Mouse (Mus musculus) hindbrain, embryonic 10.5 days (tissue): ENCODE results near the gene Myb. TPM values are rescaled to one million over a fixed set of nuclear protein-coding genes. Genes with fewer than 3 reads are reported as not detected.
A peak's percentile ranks its signal among the peaks of the same experiment; 100 is the strongest.

ENCODE experiments used
- DNase-seq: peaks from one replicate; pipeline ENCODE4 v3.0.0-alpha.2; 2017; ENCODE audit warnings: low spot score
- H3K27ac ChIP-seq: fragments of 300-500 bp; sonication (generic); 2 replicates; pipeline ENCODE4 v1.5.1; 2016; ENCODE audit warnings: mild to moderate bottlenecking, moderate library complexity
- H3K27me3 ChIP-seq: fragments of 300-500 bp; sonication (generic); 2 replicates; pipeline ENCODE4 v1.6.1; 2016; ENCODE audit warnings: mild to moderate bottlenecking; ENCODE audit not compliant: poor library complexity, insufficient read depth, severe bottlenecking
- H3K36me3 ChIP-seq: fragments of 300-500 bp; sonication (generic); 2 replicates; pipeline ENCODE4 v1.6.1; 2016; ENCODE audit warnings: mild to moderate bottlenecking, moderate library complexity
- H3K4me1 ChIP-seq: fragments of 300-500 bp; sonication (generic); replicated peaks from 2 replicates; pipeline ENCODE4 v1.6.1; 2016; ENCODE audit warnings: mild to moderate bottlenecking
- H3K4me3 ChIP-seq: fragments of 300-500 bp; sonication (generic); 2 replicates; pipeline ENCODE4 v1.5.1; 2016; ENCODE audit warnings: mild to moderate bottlenecking, moderate library complexity
- H3K9me3 ChIP-seq: fragments of 300-500 bp; sonication (generic); 2 replicates; pipeline ENCODE4 v1.6.1; 2016; ENCODE audit warnings: mild to moderate bottlenecking, moderate library complexity
- WGBS: fragments of 180-500 bp; shearing (Covaris S2); methylation state at CpG from one replicate; pipeline ENCODE4 v1.1.7; 2016; 5-methylcytosine and 5-hydroxymethylcytosine counted together
- polyA plus RNA-seq: library from polyadenylated mRNA; unstranded; fragments of >200 nt; fragmentation: Nextera tagmentation; extraction: Ambion mirVana; gene quantifications from 2 replicates; pipeline ENCODE4 v1.2.1, GENCODE M21; 2016

The Myb gene
- polyA plus RNA-seq, 1 experiment from 2014 or later = 4.3 TPM

DNA sequence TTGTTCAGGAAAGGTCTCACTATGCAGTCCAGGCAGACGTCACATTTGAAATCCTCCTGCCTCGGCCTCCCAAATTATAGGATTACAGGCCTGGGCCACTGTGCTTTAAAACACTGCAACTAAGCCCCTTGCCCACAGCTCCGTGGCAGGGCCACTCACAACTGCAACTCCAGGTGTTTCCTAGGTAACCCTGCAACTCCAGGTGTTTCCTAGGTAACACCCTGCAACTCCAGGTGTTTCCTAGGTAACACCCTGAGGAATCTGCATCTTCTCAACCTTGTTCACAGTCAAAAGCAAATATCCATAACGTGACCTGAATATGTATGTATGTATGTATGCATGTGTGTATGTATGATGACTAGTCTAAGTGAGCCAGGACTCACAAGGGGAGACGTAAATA is 75.7 kb downstream of the Myb start:
- WGBS = 86% methylated on average over 5 of the region's 5 CpGs
- Histone ChIP-seq H3K27ac (no peak overlapping the region), H3K4me1 (peaks cover 44% of the 10 kb centered on the region), H3K4me3 (no peak overlapping the region), H3K36me3 (no peaks in the 10 kb centered on the region), H3K9me3 (no peaks in the 10 kb centered on the region), H3K27me3 (peaks cover 42% of the 10 kb centered on the region)
- no peak for DNase-seq

DNA sequence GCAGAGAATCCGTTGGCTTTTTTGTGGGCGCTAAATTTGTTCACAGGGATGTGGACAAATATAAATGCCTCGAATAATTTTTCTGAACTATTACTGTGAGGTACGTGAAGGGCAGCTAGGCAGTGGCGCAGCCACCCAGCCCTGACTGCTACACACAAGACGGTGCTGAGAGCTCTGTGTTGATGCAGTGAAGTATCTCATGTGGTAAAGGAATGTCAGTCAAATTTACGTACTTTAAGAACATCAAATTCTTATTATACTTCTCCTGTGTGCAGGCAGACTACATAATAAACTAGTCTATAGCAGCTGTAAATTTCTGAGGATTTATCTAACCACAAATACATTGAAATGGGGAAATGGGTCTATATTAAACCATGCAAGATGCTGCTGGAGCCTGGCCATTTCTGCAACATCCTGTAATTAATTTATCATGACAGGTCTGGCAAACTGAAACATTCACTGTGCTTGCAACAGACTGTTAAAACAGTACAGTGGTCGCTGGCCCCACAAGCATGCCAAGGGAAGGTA is 77.3 kb downstream of the Myb start:
- peaks cover 36% of the 10 kb centered on the region; the same call in 1 of the 2 replicates for H3K27me3 ChIP-seq
- 73% methylated on average over 8 of the region's 8 CpGs for WGBS

DNA sequence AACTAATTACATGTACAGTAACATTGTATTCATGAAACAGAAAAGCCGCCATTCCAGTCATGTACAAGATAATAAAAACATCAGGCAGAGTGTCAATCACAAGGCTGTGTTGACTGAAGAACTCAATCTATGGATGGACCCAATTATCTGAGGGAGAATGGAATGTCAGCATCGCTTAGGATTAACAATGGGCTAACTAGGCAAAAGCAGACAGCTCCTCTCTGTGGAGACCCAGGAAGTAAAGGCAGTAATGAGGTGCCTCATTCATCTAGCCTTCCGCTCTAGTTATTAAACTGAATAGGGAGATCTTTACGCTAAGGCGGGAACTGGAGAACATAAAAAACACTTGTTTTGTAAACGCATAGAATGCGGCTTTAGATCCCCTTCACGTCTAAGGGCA is 78.3 kb downstream of the Myb start:
- H3K27ac ChIP-seq = peak overlapping the region; percentile 26; the same call in 1 of the 2 replicates
- peaks cover 34% of the 10 kb centered on the region for H3K4me1 ChIP-seq
- H3K27me3 ChIP-seq = peaks cover 36% of the 10 kb centered on the region; the same call in 1 of the 2 replicates
- no peaks in the 10 kb centered on the region for H3K9me3 ChIP-seq
- WGBS = 32% methylated on average over 8 of the region's 8 CpGs
- DNase-seq = no peak
- 0 out of 2 replicates have a peak, but pooled peaks cover 1% of the 10 kb centered on the region for H3K36me3 ChIP-seq
- H3K4me3 ChIP-seq = no peak overlapping the region

More for the DNA sequence above, 77.3 kb downstream of the Myb start:
- no peaks in the 10 kb centered on the region for H3K9me3 ChIP-seq
- no peak overlapping the region for H3K4me3 ChIP-seq
- no peaks in the 10 kb centered on the region for H3K36me3 ChIP-seq
- H3K4me1 ChIP-seq = peaks cover 44% of the 10 kb centered on the region
- peak overlapping the region; percentile 16; the same call in 1 of the 2 replicates for H3K27ac ChIP-seq
- no peak for DNase-seq

DNA sequence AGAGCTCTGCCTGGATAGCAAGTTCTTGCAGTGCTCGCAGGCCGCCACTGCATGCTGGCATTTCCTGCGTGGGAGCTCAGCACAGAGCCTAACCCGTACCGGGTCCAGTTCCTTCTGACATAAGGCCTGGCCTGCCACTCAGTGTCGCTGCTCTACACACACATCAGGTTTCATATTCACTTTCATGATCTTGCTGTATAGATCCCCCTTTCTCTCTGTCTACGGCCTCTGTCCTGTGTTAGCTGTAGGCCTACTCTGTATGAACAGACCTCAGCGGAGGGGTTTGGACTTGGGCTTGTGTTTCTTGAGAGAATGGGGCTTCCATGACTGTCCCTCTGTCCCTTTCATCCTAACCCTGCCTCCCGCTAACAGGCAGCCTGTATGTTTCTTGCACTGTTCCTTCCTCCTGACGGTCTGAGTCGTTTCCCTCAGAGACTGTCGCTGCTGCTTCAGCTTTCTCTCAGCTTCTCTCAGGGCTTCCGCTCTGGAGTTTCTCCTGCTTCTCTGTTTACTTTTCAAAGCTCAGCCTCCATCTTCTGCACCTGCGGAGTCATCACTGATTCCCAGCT is 83.5 kb downstream of the Myb start:
- WGBS = 78% methylated on average over 14 of the region's 14 CpGs
- no peak overlapping the region for H3K27ac ChIP-seq
- no peak for DNase-seq

DNA sequence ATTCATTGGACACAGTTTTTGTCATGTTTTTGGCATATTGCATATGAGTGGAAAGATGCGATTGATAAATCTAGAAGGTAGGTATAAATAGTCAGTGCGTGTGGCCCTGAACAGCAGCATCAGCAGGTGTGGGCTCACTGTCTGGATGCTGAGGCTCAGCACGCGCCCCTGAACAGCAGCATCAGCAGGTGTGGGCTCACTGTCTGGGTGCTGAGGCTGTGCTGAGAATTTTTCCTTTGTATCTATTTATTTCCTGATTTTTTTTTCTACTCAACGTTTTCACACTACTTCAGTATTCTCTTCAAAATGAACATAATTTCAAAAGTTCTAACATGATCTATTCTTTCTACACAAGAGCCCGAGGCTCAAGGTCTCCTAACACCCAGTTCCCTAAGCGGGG is 84.1 kb downstream of the Myb start:
- DNase-seq = no peak
- H3K4me1 ChIP-seq = peaks cover under 1% of the 10 kb centered on the region; the same call in 1 of the 2 replicates
- no peak overlapping the region for H3K27ac ChIP-seq
- H3K36me3 ChIP-seq = 0 out of 2 replicates have a peak, but pooled peaks cover 3% of the 10 kb centered on the region
- H3K27me3 ChIP-seq = peaks cover 12% of the 10 kb centered on the region; the same call in 1 of the 2 replicates
- no peak overlapping the region for H3K4me3 ChIP-seq
- no peaks in the 10 kb centered on the region for H3K9me3 ChIP-seq
- 90% methylated on average over 7 of the region's 7 CpGs for WGBS

More for the DNA sequence above, 83.5 kb downstream of the Myb start:
- Histone ChIP-seq H3K4me3 (no peak overlapping the region), H3K9me3 (no peaks in the 10 kb centered on the region), H3K36me3 (0 out of 2 replicates have a peak, but pooled peaks cover 3% of the 10 kb centered on the region), H3K4me1 (peaks cover 5% of the 10 kb centered on the region), H3K27me3 (peaks cover 12% of the 10 kb centered on the region; the same call in 1 of the 2 replicates)

DNA sequence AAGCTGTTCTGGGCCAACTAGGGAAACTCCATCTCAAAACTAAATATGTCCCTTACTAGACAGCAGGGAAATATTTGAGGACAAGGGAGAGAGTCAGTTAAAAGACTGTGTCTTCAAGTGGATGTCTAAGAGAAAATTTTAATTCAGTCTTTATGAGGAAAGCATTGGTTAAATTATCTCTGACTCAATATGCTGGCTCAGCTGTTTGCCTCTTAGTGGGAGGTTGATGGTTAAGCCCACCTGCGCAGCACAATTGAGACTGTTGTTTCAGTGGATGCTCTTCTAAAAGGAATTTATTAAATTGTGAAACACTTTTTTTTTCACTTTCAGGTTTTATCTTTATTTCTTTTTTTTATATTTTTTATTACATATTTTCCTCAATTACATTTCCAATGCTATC is 84.6 kb downstream of the Myb start:
- H3K4me1 ChIP-seq = no peaks in the 10 kb centered on the region; the same call in 1 of the 2 replicates
- 0 out of 2 replicates have a peak, but pooled peaks cover 3% of the 10 kb centered on the region for H3K36me3 ChIP-seq
- no peak overlapping the region for H3K4me3 ChIP-seq
- no peak for DNase-seq
- H3K27me3 ChIP-seq = peaks cover 12% of the 10 kb centered on the region; the same call in 1 of the 2 replicates
- 96% methylated on average over 1 of the region's 1 CpGs for WGBS
- no peaks in the 10 kb centered on the region for H3K9me3 ChIP-seq
- no peak overlapping the region for H3K27ac ChIP-seq

Other genes starting within 250 kb of the Myb start
- gene Ahi1, start 208.4 kb downstream of the Myb start, polyA plus RNA-seq = 16.0 and 16.1 TPM in 2 replicates
- 114 and 124 TPM in 2 replicates for gene Hbs1l, start 135.0 kb upstream of the Myb start, polyA plus RNA-seq
- gene Aldh8a1, start 216.3 kb upstream of the Myb start, polyA plus RNA-seq = 0.09 and 0.11 TPM in 2 replicates